Comparison of ENCODE assay signal across 7 mouse cellular contexts in the genomic region with DNA sequence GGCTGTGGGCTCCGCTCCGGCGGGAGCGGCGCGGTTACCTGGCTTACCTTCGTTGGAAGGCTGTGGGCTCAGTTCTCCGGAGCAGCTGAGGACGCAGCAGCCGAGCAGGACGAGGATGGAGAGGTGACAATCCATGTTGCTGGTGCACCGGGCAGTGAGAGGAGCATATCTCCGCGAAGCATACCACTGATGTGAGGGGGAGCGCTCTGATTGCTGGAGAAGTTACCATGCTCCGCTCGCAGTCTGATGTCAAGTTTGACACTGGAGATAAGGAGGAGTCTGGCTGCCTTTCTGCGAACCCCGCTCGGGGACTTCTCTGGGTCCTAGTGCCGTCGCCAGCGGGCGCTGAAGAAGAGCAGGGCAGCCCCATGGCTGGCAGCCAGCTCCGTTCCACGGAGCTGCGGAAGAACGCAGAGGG. TPM values are rescaled to one million over a fixed set of nuclear protein-coding genes. Genes with fewer than 3 reads are reported as not detected.
DNase-seq lines count a peak whose midpoint lies in the region; ATAC-seq and TF ChIP-seq lines count a peak whose summit lies in the region.

TSS of gene Epha3 (minus strand) at position 263 of the 418 bp plus-strand sequence.

- H3K27ac ChIP-seq in embryonic facial prominence, embryonic 12.5 days, result peak within 1 kb of the TSS; percentile 67; the same call in 1 of the 2 replicates
- H3K27ac ChIP-seq in heart, adult 2 months, result no peak within 1 kb of the TSS

- under 1% methylated on average over 28 of the region's 28 CpGs for WGBS in embryonic facial prominence, embryonic 12.5 days
- under 1% methylated on average over 28 of the region's 28 CpGs for WGBS in heart, adult 2 months

- no peaks in the 10 kb centered on the region for H3K79me2 ChIP-seq in heart, adult 2 months (replicated peaks; ENCODE audit: control insufficient read depth, insufficient read depth, low read length)

- TF ChIP-seq EP300 in heart, adult 2 months (IDR thresholded peaks at IDR 0.05; ENCODE audit: insufficient read depth, low read depth, low read length), result no peak

- ATAC-seq in embryonic facial prominence, embryonic 12.5 days (ENCODE audit: insufficient number of reproducible peaks, insufficient read depth, low FRiP score, low TSS enrichment), result peak; percentile 91

- H3K36me3 ChIP-seq in embryonic facial prominence, embryonic 12.5 days, result no peaks in the 10 kb centered on the region
- no peaks in the 10 kb centered on the region for H3K36me3 ChIP-seq in heart, adult 2 months (ENCODE audit: control insufficient read depth, insufficient read depth, low read length)

- no peak for TF ChIP-seq POLR2A in heart, adult 2 months (IDR thresholded peaks at IDR 0.05; ENCODE audit: insufficient read depth, low read depth, low read length)

- H3K4me1 ChIP-seq in embryonic facial prominence, embryonic 12.5 days, result peaks cover 3% of the 10 kb centered on the region; the same call in 1 of the 2 replicates
- H3K4me1 ChIP-seq in heart, adult 2 months (ENCODE audit: control insufficient read depth, insufficient read depth, low read length), result no peaks in the 10 kb centered on the region

- intact Hi-C loops in heart, adult 2 months (cut with DNase I), result no loop called here
- intact Hi-C loops in left cerebral cortex, postnatal 4 days (cut with DNase I), result loop anchor here (10.0 kb wide), 1 partner anchor 849 kb away; no protein-coding TSS in a partner anchor

- DNase-seq in brain, adult 2 months (ENCODE audit: low read depth, low spot score), result peak; percentile 97
- peak; percentile 71 to 72 for DNase-seq in heart, adult 2 months
- peak; percentile 31 for DNase-seq in kidney, adult 11 months
- peak; percentile 86 for DNase-seq in left cerebral cortex, postnatal 4 days
- DNase-seq in mesoderm, embryonic 11.5 days (ENCODE audit: low read depth, low spot score), result peak; percentile 88
- peak; percentile 87 for DNase-seq in right cerebral cortex, postnatal 25 days

- peak within 1 kb of the TSS; percentile 81 for H3K4me2 ChIP-seq in embryonic facial prominence, embryonic 12.5 days (replicated peaks)

- peak within 1 kb of the TSS; percentile 67 for H3K4me3 ChIP-seq in embryonic facial prominence, embryonic 12.5 days
- peak within 1 kb of the TSS; percentile 54 for H3K4me3 ChIP-seq in heart, adult 2 months

- no peaks in the 10 kb centered on the region for H3K9me3 ChIP-seq in embryonic facial prominence, embryonic 12.5 days

- no peaks in the 10 kb centered on the region; the same call in 1 of the 2 replicates for H3K27me3 ChIP-seq in embryonic facial prominence, embryonic 12.5 days
- peaks cover 2% of the 10 kb centered on the region; the same call in 1 of the 2 replicates for H3K27me3 ChIP-seq in heart, adult 2 months (ENCODE audit: control insufficient read depth, insufficient read depth, low read length)

- peak within 1 kb of the TSS; percentile 53 for H3K9ac ChIP-seq in embryonic facial prominence, embryonic 12.5 days
- H3K9ac ChIP-seq in heart, adult 2 months (ENCODE audit: low read depth, low read length), result peak within 1 kb of the TSS; percentile 34

- TF ChIP-seq CTCF in heart, adult 2 months (IDR thresholded peaks at IDR 0.05), result no peak

RNA-seq across cellular contexts. Expression of gene Epha3, which starts in this region (rescaled TPM):
- 62.5 and 68.8 TPM in 2 replicates for polyA plus RNA-seq in embryonic facial prominence, embryonic 12.5 days (2016; fragmentation: Nextera tagmentation; extraction: Ambion mirVana)
- under 1 TPM; 0.44 to 0.48 TPM for total RNA-seq in heart, adult 2 months (2021)
- polyA plus RNA-seq in heart, adult 2 months (2012; rRNA removed), result 0.39 and 0.47 TPM in 2 replicates
- 10 to 100 TPM; 48.3 to 50.2 TPM for total RNA-seq in left cerebral cortex, postnatal 4 days (2021)

Comparison
In these comparisons a context has a peak if more than half of its experiments do, and no peak if none do; other contexts are left out.
1. RNA of gene Epha3 (total RNA-seq): 48.3 to 50.2 TPM in left cerebral cortex, postnatal 4 days; 0.44 to 0.48 TPM in heart, adult 2 months; every median in the first group is over 10 times any median in the second.
2. RNA of gene Epha3 (polyA plus RNA-seq): 62.5 to 68.8 TPM in embryonic facial prominence, embryonic 12.5 days; 0.39 to 0.47 TPM in heart, adult 2 months; every median in the first group is over 10 times any median in the second.
3. Peak in DNase-seq, H3K4me3 ChIP-seq and H3K9ac ChIP-seq in heart, adult 2 months; RNA of the gene not detected or under 1 TPM.
4. DNase-seq: peak in every context shown above with its lines; median percentile 97 in brain, adult 2 months; 88 in mesoderm, embryonic 11.5 days; 87 in right cerebral cortex, postnatal 25 days; 86 in left cerebral cortex, postnatal 4 days; 72 in heart, adult 2 months; 31 in kidney, adult 11 months.